Mouse (Mus musculus): Measurements from ENCODE around the gene Gkn2.

Gene Gkn2

DNA sequence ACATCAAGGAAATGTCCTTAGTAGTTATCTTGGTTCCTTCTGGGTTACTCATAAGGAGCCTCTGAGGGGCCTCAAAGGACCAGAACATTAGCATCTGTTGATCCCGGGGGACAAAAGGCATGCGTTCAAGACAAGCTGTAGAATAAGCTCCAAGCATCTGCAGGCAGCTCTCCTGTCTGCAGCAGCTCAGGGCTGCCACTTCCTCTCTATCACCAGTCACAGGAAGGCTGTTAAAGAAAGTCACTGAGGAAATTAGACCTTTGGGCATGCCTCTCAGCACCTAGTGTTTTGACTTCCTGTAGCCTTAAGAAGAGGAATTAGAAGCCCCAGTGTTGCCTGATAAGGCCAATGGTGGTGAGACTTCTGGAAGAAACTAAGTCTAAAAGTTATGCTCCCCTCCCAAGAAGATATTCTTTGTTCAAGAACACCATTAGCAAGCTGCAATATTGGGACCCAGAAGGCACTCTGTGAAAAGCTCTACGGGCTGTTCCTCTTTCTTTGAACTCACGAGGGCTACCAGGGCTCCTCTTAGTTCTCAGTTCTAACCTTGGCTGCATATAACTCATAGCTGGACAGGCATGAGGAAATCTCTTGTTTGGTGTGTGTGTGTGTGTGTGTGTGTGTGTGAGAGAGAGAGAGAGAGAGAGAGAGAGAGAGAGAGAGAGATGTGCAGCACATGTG is 26.9 kb downstream of the Gkn2 start:
- DNase-seq (ENCODE audit: extremely low spot score), result no peak

DNA sequence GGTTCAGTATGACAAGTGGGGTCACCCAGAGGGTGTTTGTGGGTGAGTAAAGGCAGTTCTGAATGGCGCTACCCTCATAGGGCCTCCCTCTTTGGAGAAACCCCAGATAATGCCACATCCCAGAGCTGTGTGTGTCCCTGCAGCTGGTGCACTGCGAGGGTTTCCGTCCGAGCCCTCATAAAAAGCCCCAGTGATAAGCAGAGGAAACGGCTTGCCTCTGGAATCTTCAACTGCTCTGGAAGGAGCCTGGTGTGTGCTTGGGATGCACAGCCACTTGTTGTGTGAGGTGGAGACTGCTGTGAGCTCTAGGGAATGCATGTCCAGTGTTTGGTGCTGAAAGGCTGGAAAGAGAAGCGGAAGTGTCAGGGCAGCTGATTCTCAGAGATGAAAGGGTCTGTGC is 28.3 kb downstream of the Gkn2 start:
- no peak for DNase-seq (ENCODE audit: extremely low spot score)

DNA sequence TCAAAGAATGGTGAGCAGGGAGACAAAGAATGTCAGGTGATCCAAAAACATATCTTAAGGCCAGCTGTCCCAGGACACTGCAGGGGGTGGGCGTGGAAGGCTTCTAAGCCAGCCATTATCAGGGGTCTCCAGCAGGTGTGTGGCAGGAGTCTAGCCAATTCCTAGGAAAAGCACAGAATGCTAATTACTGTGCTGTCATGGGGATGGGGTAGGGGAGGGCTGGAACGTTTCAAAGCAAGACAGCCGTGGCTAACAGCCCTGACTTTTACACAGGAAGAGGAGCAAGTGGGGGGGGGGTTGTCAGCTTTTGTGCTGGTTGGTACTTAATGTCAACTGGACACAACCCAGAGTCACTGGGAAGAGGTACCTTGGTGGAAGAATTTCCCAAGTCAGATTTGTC is 38.9 kb downstream of the Gkn2 start:
- DNase-seq (ENCODE audit: extremely low spot score), result no peak

DNA sequence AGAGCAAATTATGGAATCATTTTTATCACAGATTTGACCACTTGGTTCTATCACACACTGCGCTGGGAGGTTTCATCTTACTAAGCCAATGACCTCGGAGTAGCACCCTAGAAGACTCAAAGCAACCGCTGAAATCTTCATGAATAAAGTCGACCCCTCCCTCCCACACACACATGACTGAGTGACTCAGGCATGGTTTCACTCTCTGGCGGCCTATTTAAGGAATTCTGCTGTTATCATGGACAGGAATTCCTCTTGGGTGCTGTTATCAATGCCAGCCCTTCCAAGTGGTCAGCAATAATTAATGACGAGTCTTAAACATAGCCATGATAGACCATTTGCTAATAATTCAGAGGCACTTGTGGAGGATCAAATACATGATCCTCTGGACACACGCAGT is 49.1 kb downstream of the Gkn2 start:
- no peak for DNase-seq (ENCODE audit: extremely low spot score)

DNA sequence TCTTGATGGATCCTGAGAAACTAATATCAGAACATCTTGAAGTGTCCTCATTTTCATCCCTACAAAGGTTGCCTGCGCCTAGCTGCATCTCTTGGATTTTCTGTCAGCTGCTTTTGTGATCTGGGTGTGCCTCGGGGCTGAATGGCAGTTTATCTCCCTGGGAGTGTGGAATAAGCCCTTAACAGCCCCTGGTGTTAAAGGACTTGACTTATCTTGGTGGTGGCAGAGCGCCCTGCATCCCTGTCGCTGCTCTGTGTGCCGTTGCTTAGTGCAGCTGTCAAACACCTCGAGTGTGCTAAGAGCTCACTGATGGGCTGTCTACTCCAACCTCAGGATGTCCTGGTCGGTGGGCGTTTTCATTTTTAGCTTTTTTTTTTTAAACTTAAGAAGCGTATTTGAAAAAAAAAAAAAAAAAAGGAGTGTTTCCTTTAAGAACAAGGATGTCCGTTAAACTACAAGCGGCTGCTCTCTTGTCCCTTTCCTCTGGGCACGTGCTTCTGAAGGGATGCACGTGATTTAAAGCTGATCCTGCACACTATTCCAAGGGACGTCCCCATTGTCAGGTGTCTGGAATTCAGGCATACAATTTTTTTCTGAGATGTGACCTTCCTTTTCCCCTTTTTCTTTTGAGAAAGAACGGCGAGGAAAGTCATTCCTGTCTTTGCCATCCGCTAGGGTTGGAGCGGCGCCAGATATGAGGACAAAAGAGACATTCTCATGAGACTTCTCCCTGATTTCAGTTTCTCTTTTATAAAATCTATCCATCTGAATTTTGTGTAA is 51.1 kb downstream of the Gkn2 start:
- DNase-seq (ENCODE audit: extremely low spot score), result no peak

DNA sequence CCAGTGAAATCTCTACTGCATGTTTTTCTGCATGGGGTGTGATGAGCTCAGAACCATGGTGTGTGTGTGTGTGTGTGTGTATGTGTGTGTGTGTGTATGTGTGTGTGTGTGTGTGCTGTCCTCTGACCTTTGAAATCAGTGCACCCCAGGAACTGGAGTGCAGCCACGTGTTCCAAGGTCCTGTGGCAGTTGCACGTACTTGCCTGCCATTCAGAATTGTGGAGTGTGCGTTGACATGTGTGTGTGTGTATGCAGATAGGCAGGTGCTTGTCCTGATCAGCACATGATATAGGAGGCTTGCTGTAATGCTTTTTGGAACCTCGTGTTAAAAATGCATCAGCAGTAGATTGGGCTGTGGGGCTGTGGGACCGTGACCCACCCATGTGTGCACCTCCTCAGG is 53.8 kb downstream of the Gkn2 start:
- DNase-seq (ENCODE audit: extremely low spot score), result no peak

DNA sequence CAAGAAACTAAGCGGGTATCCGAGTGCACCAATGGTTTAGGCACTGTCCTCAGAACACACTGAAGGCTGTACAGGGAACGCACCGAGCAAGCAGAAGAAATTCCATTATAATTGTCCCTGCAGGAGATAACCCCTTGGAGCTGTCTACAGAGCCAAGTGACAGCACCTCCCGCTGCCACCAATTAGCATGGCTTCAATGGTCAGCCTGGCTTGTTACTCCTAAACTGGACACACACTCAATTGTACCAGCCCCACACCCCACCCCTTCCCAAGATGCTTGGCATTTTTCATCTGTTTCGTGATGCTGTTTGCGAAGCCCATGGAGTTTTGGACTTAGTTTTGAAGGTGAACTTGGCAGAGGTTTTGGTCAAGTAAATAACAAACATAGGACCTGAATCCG is 54.5 kb downstream of the Gkn2 start:
- DNase-seq (ENCODE audit: extremely low spot score), result no peak

DNA sequence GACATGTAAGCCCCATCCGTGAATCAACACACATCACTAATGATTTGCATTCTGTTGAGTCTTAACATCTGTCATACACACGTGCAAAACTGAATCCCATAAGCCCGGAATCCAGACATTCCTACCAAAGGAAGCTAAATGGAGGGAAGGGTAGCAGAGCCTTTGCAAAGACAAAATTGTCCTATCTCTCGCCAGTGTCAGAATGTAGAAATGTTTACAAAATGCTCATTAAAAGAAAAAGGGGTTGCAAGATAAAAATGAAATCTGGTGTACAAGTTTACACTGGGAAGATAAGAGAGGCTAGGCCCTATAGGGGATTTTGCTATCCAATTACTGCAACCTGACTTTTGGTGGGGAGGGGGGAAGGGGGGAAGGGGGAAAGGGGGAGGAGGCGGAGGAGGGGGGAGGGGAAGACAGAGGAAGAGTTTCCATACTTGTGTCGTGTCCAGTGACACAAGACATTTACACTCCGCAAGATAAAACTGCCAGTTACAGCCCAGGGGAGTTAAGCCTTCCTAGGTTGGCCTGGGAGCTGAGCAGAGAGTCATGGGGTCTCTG is 55.4 kb downstream of the Gkn2 start, which contains the start of gene Bmp10:
TSS of gene Bmp10 (plus strand) at position 508 of the 558 bp plus-strand sequence.
- no peak for DNase-seq (ENCODE audit: extremely low spot score)
